Mouse (Mus musculus) thymus, adult 2 months (tissue): ENCODE measurements around the gene Edf1. TPM values are rescaled to one million over a fixed set of nuclear protein-coding genes. Genes with fewer than 3 reads are reported as not detected.

Experiments
- DNase-seq: peaks from one replicate; pipeline ENCODE4 v3.0.0; 2021
- H3K27ac ChIP-seq: fragments of 200-500 bp; 2 replicates; pipeline ENCODE4 v1.5.1; 2012; ENCODE audit warnings: low read length, control low read depth; ENCODE audit not compliant: control insufficient read depth, insufficient read depth
- H3K27me3 ChIP-seq: fragments of 200-500 bp; 2 replicates; pipeline ENCODE4 v1.6.1; 2012; ENCODE audit warnings: mild to moderate bottlenecking, low read length, moderate library complexity, mixed read lengths; ENCODE audit not compliant: control insufficient read depth, insufficient read depth
- H3K36me3 ChIP-seq: fragments of 200-500 bp; 2 replicates; pipeline ENCODE4 v1.6.1; 2012; ENCODE audit warnings: mild to moderate bottlenecking, low read length, moderate library complexity; ENCODE audit not compliant: control insufficient read depth, insufficient read depth
- H3K4me1 ChIP-seq: fragments of 200-500 bp; replicated peaks from 2 replicates; pipeline ENCODE4 v1.6.1; 2012; ENCODE audit warnings: low read length; ENCODE audit not compliant: control insufficient read depth, insufficient read depth
- H3K4me3 ChIP-seq: fragments of 200-500 bp; 2 replicates; pipeline ENCODE4 v1.5.1; 2012; ENCODE audit warnings: mild to moderate bottlenecking, low read length, control low read depth, moderate library complexity; ENCODE audit not compliant: control insufficient read depth, insufficient read depth
- CTCF ChIP-seq: fragments of 200-500 bp; IDR thresholded peaks from 2 replicates; pipeline ENCODE4 v1.5.1; 2012; ENCODE audit warnings: mild to moderate bottlenecking, control low read depth, low read length, moderate library complexity, borderline replicate concordance; ENCODE audit not compliant: control insufficient read depth, poor library complexity, insufficient read depth; ENCODE audit errors: extremely low read depth
- POLR2A ChIP-seq: fragments of 200-500 bp; IDR thresholded peaks from 2 replicates; pipeline ENCODE4 v1.6.1; 2012; ENCODE audit warnings: mild to moderate bottlenecking, low read length, control low read depth, moderate library complexity; ENCODE audit not compliant: control insufficient read depth, poor library complexity, insufficient read depth; ENCODE audit errors: extremely low read depth
- WGBS: fragments of 180-500 bp; shearing (Covaris S2); methylation state at CpG from one replicate; pipeline ENCODE4 v1.1.7; 2018; 5-methylcytosine and 5-hydroxymethylcytosine counted together
- polyA plus RNA-seq: library from polyadenylated mRNA; depleted of rRNA; stranded (reverse); fragments of >200 nt; gene quantifications from 2 replicates; pipeline ENCODE4 v1.2.3, GENCODE M21; 2012; rRNA removed

Edf1 gene
- 142 and 152 TPM in 2 replicates for polyA plus RNA-seq

DNA sequence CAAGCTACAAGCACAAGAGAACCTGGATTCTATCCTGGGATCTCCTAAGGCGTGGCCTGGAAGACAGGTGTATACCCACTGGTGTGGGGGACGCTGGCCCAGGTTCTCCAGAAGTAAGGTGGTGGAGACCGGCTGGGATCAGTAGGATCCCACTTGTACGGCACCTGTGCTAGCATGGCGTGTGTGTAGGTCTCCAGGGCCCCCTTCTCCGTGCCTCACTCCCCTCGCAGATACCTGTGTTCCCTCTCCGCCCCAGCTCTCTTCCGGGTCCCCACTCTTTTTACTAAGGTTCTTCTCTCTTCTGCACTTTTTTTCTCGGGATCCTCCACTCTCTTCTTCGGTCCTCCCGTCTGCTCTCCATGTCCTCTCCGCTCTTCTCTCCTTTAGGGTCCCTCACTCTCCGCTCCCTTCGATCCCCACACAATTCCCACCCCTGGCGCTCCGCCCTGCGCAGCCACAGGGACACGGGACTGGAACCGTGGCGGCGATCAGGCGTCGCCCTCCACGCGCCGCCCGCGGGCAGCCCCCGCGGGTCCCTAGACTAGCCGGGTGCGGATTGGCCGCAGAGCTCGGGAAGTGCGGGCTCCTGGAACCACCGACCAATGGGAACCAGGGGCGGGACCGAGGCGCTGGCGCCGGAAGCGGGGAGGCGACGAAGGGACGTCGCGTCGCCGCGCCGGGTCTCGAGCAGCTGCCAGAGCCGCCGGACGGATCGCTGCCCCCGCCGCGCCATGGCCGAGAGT is at the start of gene Edf1:
Gene Edf1, plus strand, starts transcription at position 627 of the 743 bp plus-strand sequence.
- H3K27me3 ChIP-seq = no peaks in the 10 kb centered on the region
- peaks cover 25% of the 10 kb centered on the region for H3K36me3 ChIP-seq
- DNase-seq = peak; percentile 93
- 1% methylated on average over 61 of the region's 61 CpGs for WGBS
- peak within 1 kb of the TSS; percentile 84 for H3K4me3 ChIP-seq
- TF ChIP-seq CTCF = peak; percentile 31; the same call in 1 of the 2 replicates
- peak; percentile 96 for TF ChIP-seq POLR2A
- peaks cover 13% of the 10 kb centered on the region for H3K4me1 ChIP-seq
- H3K27ac ChIP-seq = peak within 1 kb of the TSS; percentile 52

DNA sequence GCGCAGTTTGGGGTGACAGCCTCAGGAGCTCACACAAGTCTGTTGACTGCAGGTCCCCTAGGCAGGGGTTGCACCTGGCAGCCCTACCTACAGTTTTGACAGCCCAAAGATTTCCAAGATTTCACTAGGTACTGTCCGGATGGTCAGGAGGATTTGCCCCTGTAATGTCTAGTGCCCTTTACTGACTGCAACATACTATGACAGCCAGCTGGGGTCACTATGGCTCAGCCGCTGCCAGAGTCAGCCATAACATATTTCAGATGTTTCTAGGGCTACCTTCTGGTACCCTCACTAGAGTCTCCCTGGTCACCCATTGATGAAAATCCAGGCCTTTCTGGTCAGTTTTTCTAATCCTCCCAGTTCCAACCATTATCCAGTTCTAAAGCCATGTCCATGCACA is 47.7 kb upstream of the Edf1 start:
- Histone ChIP-seq H3K4me3 (no peak overlapping the region), H3K4me1 (no peaks in the 10 kb centered on the region), H3K27ac (no peak overlapping the region), H3K36me3 (no peaks in the 10 kb centered on the region), H3K27me3 (no peaks in the 10 kb centered on the region)
- TF ChIP-seq CTCF (no peak), POLR2A (no peak)
- 93% methylated on average over 3 of the region's 3 CpGs for WGBS
- DNase-seq = no peak

DNA sequence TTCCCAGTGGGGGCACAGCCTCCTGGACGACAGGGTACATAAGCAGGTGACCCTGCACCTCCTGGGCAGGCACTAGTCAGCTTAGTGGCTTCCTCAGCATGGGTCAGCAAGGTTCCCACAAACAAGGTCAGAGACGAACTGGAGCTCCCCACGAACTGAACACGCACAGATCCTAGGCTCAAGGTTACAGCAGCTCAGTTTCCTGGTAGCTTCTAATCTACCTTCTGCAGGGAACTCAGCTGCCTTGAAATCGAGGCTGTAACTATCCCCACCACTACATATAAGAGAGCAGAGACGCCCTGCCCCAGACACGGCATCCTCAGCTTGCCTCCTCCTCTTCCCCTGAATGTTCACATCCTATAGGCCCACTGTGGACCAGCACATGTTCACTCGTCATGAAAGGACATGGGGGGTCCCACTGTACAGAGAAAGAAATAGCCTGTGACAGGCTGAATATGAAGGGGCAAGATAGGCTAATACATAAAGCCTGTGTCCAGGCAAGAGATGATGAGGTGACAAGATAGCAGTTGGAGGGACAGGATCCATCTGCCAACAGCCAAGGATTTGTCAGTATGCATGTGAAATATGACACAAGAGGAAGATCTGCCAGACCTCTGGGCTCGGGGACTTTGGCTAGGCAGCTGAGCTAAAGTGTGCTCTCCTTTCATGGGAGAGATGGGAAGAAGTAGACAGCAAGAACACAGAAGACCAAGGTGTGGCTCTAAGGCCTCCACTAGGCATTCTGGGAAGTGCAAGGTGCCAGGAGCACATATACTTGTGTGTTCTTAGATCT is 30.9 kb upstream of the Edf1 start:
- no peaks in the 10 kb centered on the region for H3K27me3 ChIP-seq

DNA sequence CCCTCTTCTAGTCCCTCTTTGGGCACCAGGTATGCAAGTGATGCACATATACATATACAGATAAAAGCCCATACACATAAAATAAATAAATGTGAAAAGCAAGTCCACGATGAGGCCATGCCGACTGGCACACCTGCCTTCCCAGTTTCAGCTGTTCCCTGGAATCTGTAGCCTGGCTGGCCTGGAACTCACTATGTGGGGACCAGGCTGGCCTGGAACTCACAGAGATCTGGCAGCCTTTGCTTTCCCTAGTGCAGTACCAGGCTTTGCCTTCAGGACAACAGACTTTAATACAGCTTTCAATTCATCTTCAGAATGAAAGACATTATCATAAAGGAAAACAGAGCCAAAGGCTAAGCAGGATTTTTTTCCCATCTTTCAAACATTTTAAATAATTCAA is 23.9 kb upstream of the Edf1 start:
- 90% methylated on average over 2 of the region's 2 CpGs for WGBS
- TF ChIP-seq CTCF (no peak), POLR2A (no peak)
- Histone ChIP-seq H3K4me1 (peaks cover 4% of the 10 kb centered on the region), H3K4me3 (no peak overlapping the region), H3K27me3 (no peaks in the 10 kb centered on the region), H3K36me3 (peaks cover 76% of the 10 kb centered on the region), H3K27ac (peak overlapping the region; percentile 64)
- no peak for DNase-seq

More for the DNA sequence above, 30.9 kb upstream of the Edf1 start:
- no peak for DNase-seq
- TF ChIP-seq CTCF (no peak), POLR2A (no peak)
- WGBS = 95% methylated on average over 9 of the region's 9 CpGs
- H3K4me3 ChIP-seq = no peak overlapping the region
- peaks cover 87% of the 10 kb centered on the region for H3K36me3 ChIP-seq
- no peaks in the 10 kb centered on the region for H3K4me1 ChIP-seq
- no peak overlapping the region for H3K27ac ChIP-seq

DNA sequence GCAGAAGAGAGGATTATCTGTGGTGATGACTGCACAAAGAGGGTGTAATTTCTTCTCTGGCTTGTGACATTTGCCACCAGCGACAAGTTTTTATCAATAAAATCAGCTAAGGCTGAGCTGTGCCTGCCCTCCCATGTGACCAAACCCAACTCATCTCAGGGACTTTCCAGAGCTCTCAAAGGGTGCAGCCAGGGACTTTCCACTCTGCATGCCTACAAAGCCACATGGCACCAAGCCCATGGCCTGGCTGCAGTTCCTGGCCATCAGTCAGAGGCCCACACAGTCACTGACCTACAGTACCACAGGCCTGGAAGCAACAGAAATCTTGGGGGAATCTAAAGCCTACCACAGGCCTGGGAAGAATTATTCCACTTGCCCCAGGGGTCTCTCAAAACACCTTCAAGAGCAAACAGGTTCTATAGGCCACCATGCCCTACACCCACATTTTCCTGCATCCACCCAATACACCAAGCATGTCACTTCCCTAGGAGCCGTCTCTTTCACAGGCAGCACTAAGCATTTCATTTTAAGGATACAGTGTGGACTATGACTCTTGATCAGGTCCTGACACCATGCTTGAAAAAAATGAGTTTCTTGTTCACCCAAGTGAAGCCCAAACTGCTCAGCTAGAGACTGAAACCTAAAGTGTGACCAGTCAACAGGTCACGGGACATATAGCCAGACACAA is 23.3 kb upstream of the Edf1 start:
- Histone ChIP-seq H3K27ac (peak overlapping the region; percentile 86), H3K36me3 (peaks cover 71% of the 10 kb centered on the region), H3K4me1 (peaks cover 6% of the 10 kb centered on the region), H3K27me3 (no peaks in the 10 kb centered on the region), H3K4me3 (no peak overlapping the region)
- TF ChIP-seq POLR2A (no peak), CTCF (no peak)
- WGBS = 67% methylated on average over 3 of the region's 3 CpGs
- DNase-seq = peak; percentile 16

DNA sequence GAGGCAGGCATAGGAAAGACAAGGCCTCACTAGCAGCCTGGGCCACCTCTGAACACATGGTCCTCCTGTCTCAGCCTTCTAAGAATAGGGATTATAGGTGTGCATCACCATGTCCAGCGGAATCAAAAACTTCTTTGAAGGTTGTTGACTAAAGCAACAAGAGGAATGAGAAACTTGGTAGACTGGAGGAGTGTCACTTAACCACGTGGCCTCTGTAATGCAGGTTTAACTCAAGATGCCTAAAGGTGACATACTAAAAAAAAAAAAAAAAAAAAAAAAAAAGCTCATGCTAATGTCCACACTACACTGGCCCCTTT is 22.8 kb upstream of the Edf1 start:
- no peak for DNase-seq
- Histone ChIP-seq H3K27ac (peak overlapping the region; percentile 86), H3K4me1 (peaks cover 6% of the 10 kb centered on the region), H3K36me3 (peaks cover 67% of the 10 kb centered on the region), H3K4me3 (no peak overlapping the region), H3K27me3 (no peaks in the 10 kb centered on the region)
- TF ChIP-seq CTCF = no peak
- no peak for TF ChIP-seq POLR2A
- 95% methylated on average over 2 of the region's 2 CpGs for WGBS
